Mouse (Mus musculus): Measurements from ENCODE around the gene Zbtb8a. TPM values are rescaled to one million over a fixed set of nuclear protein-coding genes. Genes with fewer than 3 reads are reported as not detected.
"Not testable (repeated sequence)": the region's sequence is repeated elsewhere in the genome, so short reads cannot be mapped to it uniquely, and the experiment has no call there.

The Zbtb8a gene
- total RNA-seq (2021): 1 to 10 TPM; 7.8 to 8.0 TPM
- long read RNA-seq, transcript Zbtb8a-201 (5 exons, 2,321 nt): major isoform, 5 of 8 reads
- long read RNA-seq, partial matches to known transcripts: 2 of 8 reads
- long read RNA-seq, other reads (novel, unspliced or antisense): 1 of 8 reads

- peak; percentile 59 to 63 for DNase-seq (ENCODE audit: low spot score in 2 of 2)
These were observed at the start of gene Zbtb8a for GRCm38 (mm10) chr4:129377601-129378390. TSS of gene Zbtb8a (minus strand) at chr4:129378116.

GRCm38 (mm10) chr4:129418321-129418720 is 40.4 kb upstream of the Zbtb8a start:
- DNase-seq (ENCODE audit: low spot score in 2 of 2): no peak

- DNase-seq (ENCODE audit: low spot score in 2 of 2): no peak
These were observed 38.6 kb upstream of the Zbtb8a start for GRCm38 (mm10) chr4:129416478-129416877.

- DNase-seq (ENCODE audit: low spot score in 2 of 2): no peak
These were observed 38.0 kb upstream of the Zbtb8a start for GRCm38 (mm10) chr4:129415892-129416291.

GRCm38 (mm10) chr4:129410991-129411390 is 33.1 kb upstream of the Zbtb8a start:
- DNase-seq (ENCODE audit: low spot score in 2 of 2): no peak

GRCm38 (mm10) chr4:129410532-129410931 is 32.6 kb upstream of the Zbtb8a start:
- DNase-seq (ENCODE audit: low spot score in 2 of 2): not testable (repeated sequence)

- peak; percentile 37 to 46 for DNase-seq (ENCODE audit: low spot score in 2 of 2)
These were observed 28.5 kb upstream of the Zbtb8a start for GRCm38 (mm10) chr4:129406447-129406846.

- no peak for DNase-seq (ENCODE audit: low spot score in 2 of 2)
These were observed 21.9 kb upstream of the Zbtb8a start for GRCm38 (mm10) chr4:129399813-129400212.

GRCm38 (mm10) chr4:129396960-129397359 is 19.0 kb upstream of the Zbtb8a start:
- no peak for DNase-seq (ENCODE audit: low spot score in 2 of 2)

- no peak for DNase-seq (ENCODE audit: low spot score in 2 of 2)
These were observed 16.4 kb upstream of the Zbtb8a start for GRCm38 (mm10) chr4:129394089-129394870.

GRCm38 (mm10) chr4:129390936-129391557 is 13.1 kb upstream of the Zbtb8a start:
- DNase-seq (ENCODE audit: low spot score in 2 of 2): no peak

- no peak for DNase-seq (ENCODE audit: low spot score in 2 of 2)
These were observed 12.4 kb upstream of the Zbtb8a start for GRCm38 (mm10) chr4:129390216-129390743.

GRCm38 (mm10) chr4:129388404-129388803 is 10.5 kb upstream of the Zbtb8a start:
- DNase-seq (ENCODE audit: low spot score in 2 of 2): no peak

- no peak for DNase-seq (ENCODE audit: low spot score in 2 of 2)
These were observed 9.1 kb upstream of the Zbtb8a start for GRCm38 (mm10) chr4:129386989-129387388.

- DNase-seq (ENCODE audit: low spot score in 2 of 2): no peak
These were observed 8.5 kb upstream of the Zbtb8a start for GRCm38 (mm10) chr4:129386269-129386946.

GRCm38 (mm10) chr4:129385685-129386084 is 7.8 kb upstream of the Zbtb8a start:
- DNase-seq (ENCODE audit: low spot score in 2 of 2): no peak

GRCm38 (mm10) chr4:129384440-129384839 is 6.5 kb upstream of the Zbtb8a start:
- no peak for DNase-seq (ENCODE audit: low spot score in 2 of 2)

GRCm38 (mm10) chr4:129383586-129383985 is 5.7 kb upstream of the Zbtb8a start:
- no peak for DNase-seq (ENCODE audit: low spot score in 2 of 2)

GRCm38 (mm10) chr4:129382488-129382887 is 4.6 kb upstream of the Zbtb8a start:
- DNase-seq (ENCODE audit: low spot score in 2 of 2): no peak

- no peak for DNase-seq (ENCODE audit: low spot score in 2 of 2)
These were observed 4.1 kb upstream of the Zbtb8a start for GRCm38 (mm10) chr4:129382029-129382428.

GRCm38 (mm10) chr4:129381148-129381547 is 3.2 kb upstream of the Zbtb8a start:
- DNase-seq (ENCODE audit: low spot score in 2 of 2): no peak

Data from layer of hippocampus, postnatal 10 days (tissue).